Mouse (Mus musculus): ENCODE data around the gene Mctp1.
"Not testable (repeated sequence)": the region's sequence is repeated elsewhere in the genome, so short reads cannot be mapped to it uniquely, and the experiment has no call there.

The Mctp1 gene

DNA sequence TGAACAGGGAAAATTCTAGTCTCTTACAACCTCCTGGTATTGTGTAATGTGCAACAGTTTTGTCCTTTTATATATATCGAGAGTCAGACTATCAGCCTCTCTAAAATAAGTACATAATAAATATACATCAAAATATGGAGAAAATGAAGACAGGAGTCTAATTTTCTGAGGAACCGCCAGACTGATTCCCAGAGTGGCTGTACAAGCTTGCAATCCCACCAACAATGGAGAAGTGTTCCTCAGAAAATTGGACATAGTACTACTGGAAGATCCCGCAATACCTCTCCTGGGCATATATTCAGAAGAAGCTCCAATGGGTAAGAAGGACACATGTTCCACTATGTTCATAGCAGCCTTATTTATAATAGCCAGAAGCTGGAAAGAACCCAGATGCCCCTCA is 586.7 kb downstream of the Mctp1 start:
- not testable (repeated sequence) for DNase-seq

DNA sequence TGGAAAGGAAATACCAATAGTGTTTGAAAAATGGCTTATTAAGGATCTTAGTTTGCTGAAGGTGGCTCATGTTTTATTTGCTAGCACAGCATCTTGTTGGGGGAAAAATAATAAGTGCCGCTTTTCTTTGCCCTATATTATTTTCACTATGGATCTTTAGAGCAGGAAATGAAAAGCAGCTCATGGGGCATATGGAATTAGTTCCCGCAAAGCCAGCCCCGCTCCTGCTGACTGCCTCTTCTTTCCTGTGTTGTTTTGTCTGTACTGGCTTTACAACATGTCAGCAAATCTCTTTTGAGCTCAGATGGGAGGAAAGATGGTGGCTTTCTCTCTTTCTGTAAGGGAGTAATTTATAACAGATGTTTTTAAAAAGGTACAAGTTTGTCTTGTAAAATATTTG is 618.3 kb downstream of the Mctp1 start:
- DNase-seq = no peak

DNA sequence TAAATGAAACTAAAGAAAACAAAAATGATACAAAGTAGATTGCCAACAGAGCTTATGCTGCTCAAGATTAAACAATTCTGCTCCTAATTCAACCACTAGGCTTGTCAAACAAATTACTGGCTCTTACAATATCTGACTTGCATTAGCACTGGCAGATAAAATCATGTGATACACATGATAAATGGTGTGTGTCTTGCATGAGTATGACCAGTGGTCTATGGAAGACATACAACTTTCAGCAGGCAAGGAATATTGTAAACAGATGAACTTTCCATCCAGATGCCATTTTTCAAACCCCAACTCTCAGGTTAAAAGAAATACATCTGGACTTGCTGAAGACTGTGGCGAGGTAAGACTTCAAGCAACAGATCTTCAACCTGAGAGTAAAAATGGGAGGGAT is 619.3 kb downstream of the Mctp1 start:
- DNase-seq = no peak

DNA sequence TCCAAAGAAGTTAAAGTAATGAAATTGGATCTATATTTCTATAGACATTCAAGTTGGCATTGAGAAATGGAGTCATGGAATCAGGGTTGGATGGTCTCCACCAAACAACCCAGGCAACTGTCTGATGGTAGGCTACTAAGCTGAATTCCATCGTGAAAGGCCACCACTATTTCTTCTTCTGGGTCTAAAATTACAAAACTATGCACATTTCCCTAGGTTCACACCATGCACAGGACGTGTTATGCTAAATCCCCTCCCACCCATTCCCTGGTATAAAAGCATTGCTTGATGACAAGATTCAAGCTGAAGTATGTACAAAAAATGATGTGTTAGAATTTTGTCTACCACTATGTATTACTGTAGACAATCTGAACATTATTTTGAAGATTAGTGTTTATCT is 634.5 kb downstream of the Mctp1 start:
- no peak for DNase-seq

DNA sequence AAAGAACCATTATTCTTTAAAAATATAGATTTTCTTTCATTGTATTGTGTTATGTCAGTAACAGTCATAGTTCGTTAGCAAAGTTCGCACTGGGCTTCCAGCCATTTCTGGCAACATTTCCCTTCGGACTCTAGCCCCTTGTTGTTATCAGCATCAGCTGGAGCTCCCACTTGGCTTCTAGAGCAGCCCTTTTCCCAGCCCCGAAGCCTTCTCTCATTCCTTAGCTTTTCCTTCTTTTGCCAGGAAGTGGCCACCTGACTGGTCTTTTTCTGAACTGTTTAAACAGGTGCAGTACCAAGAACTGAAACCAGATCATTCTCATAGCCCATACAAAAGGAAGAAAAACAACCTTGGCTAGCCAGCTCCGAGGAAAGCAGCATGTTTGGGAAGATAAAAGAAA is 645.3 kb downstream of the Mctp1 start:
- DNase-seq = no peak

DNA sequence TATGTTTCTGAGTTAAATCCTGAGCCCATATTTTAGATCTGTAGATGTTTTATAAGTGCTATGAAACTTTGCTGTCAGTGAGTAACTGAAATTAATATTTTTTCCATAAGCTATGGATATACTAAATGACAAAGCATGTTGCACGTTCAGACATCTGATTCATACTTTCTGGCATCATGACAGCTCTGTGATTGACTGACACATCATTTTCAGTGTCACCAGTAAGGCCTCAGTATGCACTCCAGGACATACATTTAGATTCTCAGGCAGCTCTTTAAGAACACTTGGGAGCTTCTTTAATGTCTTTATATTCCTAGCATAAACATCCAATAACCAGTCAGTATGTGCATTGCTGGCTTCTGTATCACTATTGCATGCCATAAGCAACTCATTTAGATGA is 659.0 kb downstream of the Mctp1 start:
- no peak for DNase-seq

DNA sequence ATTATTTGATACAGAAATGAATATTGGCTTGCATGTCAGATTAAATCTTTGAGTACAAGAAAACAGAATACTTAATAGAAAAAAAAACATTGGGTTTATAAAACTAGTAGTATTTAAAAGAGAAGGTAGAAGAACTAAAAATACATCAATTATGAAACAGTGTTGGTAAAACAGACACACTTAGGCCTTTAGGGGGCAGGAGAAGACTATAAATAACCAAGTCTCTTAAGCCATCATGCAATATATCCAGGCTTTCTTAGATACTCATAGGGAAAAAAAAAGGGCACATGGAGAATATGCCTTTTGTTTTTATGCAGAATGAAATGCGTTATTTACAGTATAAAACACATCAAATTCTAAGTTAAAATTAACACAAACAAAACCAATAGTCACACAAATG is 661.0 kb downstream of the Mctp1 start:
- DNase-seq = no peak

DNA sequence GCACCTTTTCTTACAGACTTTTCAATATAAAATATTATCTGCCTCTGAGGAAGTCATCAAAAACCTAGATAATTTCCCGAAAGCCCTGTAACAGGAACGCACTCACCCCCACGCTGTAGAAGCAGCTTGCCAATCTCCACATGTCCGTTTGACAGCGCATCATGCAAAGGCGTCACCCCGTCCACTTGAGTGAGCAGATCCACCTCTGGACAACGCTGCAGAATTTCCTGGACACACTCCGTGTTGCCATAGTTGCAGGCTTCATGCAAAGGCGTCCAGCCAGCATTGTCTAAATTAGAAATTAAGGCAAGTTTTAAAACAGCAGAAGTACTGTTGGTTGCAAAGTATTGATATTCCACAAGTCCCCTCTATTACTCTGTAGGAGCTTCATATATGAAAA is 662.1 kb downstream of the Mctp1 start:
- no peak for DNase-seq

DNA sequence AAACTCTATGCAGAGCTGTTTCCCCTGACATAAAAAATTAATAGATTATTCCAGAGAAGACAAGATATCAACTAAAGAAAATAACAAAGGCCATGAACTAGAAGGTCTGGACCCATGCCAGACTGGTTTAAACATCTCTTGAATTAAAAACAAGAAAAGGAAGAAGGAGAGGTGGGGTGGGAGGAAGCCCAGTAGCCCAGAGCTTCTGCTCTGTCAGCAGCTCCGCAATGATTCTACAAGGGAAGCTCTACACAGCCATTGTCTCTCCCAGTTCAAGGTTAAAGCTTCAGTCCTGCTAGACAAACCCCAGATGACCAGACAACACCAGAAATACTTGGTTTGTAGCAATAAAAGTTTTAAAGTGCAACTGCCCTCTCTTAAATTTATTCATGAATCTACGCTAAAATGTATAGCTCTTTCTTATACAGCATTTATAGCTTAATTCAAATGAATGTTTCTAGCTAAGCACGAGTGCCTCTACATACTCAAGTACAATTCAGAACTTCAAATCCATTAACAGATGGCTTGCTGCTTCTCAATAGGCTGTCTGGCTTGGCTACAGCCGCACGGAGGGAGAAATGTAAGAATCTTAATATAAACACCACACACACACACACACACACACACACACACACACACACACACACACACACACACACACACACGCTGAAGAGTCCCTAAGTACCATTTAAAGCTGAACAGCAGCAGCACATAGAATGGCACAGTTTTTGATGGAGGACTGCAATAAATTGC is 663.0 kb downstream of the Mctp1 start:
- DNase-seq = no peak

DNA sequence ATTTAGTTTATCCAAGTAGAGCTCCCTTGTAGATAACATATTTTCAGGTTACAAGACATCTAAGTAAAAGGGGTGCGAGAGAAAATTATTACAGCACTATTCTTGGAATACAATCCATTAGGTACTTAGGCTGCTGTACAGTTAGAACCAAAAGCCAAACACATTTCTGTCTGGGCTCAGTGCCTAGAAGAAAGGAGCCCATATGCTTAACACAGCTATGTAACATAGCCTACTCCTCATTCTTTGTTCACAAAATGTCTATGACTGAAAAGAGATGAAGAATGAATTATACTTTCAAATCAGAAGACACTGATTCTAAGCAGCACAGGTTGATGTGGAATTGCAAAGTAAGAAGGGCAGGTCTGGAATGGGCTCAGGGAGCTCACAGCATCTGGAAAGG is 664.1 kb downstream of the Mctp1 start:
- no peak for DNase-seq

DNA sequence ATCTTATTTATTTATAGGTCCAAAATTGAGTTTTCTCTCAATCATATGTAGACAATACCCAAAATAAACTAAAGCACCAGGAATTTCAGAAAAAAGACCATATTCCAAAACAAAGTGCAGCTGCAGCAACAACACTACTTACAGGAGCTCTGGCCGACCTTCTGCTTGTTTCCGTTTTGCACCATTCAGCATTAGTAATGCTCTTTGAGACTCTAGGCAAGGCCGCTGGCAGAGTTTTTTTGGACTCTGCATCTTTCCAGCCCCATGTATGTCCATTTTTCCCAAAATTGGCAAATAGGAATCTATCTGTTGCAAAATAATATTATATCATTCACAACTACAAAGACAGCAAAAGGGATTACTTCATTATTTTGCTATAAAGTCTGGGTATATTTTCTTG is 665.4 kb downstream of the Mctp1 start:
- no peak for DNase-seq

DNA sequence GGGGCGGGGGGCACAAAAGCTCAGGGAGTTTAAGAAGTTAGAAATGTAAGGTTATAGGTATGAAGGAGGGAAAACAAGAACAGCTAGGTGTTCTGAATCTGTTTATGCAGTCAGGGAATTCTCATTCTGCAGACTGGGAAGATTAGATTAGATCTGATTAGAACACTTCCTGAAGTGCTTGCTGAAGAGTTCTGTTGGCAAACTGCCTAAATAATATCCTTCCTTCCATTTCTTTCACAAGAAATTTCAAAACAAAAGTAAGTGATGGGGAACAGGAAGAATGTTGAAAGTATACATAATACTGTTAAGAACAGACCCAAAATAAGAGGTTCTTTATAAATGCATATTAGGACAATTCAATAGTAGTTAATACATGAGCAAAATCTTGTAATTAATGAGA is 678.9 kb downstream of the Mctp1 start:
- DNase-seq = no peak

DNA sequence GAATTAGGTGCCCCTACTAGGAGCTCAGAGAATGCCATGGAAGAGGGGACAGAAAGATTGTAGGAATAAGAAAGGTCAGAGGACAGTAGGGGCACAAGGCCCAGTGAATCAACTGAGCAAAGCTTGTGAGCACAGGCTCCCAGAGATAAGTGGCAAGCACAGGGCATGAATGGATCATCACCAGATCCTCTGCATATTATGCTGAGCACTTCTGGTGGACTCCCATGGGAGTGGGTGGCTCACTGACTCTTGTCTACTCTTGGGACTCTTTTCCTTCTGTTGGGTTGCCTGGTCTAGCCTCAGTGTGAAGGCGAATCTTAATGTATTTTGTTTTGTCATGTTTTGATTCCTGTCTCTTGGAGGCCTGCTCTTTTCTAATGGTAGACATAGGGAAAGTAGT is 684.5 kb downstream of the Mctp1 start:
- DNase-seq = no peak

DNA sequence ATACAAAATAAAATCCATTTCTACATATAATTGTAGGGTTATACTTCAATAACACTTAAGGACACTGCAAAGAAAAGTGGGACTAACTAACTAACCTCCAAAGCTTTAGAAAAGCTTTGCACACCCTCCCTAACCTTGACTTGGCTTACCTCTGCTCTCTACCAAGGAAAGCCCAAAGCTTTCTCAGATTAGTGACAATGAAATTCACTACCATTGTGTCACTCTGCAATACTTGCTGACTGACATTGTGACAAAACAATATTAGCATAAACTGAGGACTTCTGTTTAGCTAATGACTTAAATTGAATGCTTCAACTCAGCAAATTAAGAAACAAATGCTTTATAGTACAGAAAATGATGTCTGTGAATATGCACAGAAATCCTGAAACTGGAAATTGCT is 687.7 kb downstream of the Mctp1 start:
- DNase-seq = no peak
